Mouse (Mus musculus): ENCODE data around the gene Cst7.

Gene Cst7

GRCm38 (mm10) chr2:150621698-150622097 lies 51.5 kb downstream of the Cst7 start:
- in situ Hi-C loops (cut with MboI, MseI): loop anchor here in 1 of 2 experiments (5.0 to 25.0 kb wide), 2 partner anchors 779 to 1616 kb away; partner anchors contain the start of gene Csnk2a1

- in situ Hi-C loops (cut with MboI, MseI): loop anchor here in 1 of 2 experiments (5.0 to 25.0 kb wide), 2 partner anchors 782 to 1613 kb away; partner anchors contain the start of gene Csnk2a1
Observed at GRCm38 (mm10) chr2:150623957-150624356, 53.7 kb downstream of the Cst7 start.

GRCm38 (mm10) chr2:150624926-150625325 lies 54.7 kb downstream of the Cst7 start:
- in situ Hi-C loops (cut with MboI, MseI): loop anchor here in 1 of 2 experiments (5.0 to 25.0 kb wide), 2 partner anchors 783 to 1612 kb away; partner anchors contain the start of gene Csnk2a1

- in situ Hi-C loops (cut with MboI, MseI): no loop called here
Observed at GRCm38 (mm10) chr2:150627140-150627539, 56.9 kb downstream of the Cst7 start.
